ENCODE assay signal across 8 mouse cellular contexts in genomic region chr9:108796351-108796981, GRCm38 (mm10). TPM values are rescaled to one million over a fixed set of nuclear protein-coding genes. Genes with fewer than 3 reads are reported as not detected.
A peak's percentile ranks its signal among the peaks of the same experiment; 100 is the strongest.
DNase-seq lines count a peak whose midpoint lies in the region; ATAC-seq and TF ChIP-seq lines count a peak whose summit lies in the region.

No protein-coding gene starts in this region.

- H3K27ac ChIP-seq in liver, adult 2 months (replicated peaks; ENCODE audit: insufficient read depth, low read depth, low read length): peak overlapping the region; percentile 90
- H3K27ac ChIP-seq in heart, postnatal 0 days (ENCODE audit: low read depth): peak overlapping the region; percentile 71

- H3K79me2 ChIP-seq in liver, adult 2 months (ENCODE audit: control insufficient read depth, insufficient read depth, low read length): peaks cover 27% of the 10 kb centered on the region; the same call in 1 of the 2 replicates
- H3K79me2 ChIP-seq in myocyte (ENCODE audit: control insufficient read depth, insufficient read depth): peaks cover 79% of the 10 kb centered on the region

- peak; percentile 72 for ATAC-seq in heart, postnatal 0 days (ENCODE audit: insufficient read depth, low read depth)

- H3K4me3 ChIP-seq in liver, adult 2 months (ENCODE audit: insufficient read depth, low read depth, low read length): peak overlapping the region; percentile 92
- no peak overlapping the region for H3K4me3 ChIP-seq in heart, postnatal 0 days (ENCODE audit: low read depth, low read length)
- H3K4me3 ChIP-seq in myocyte: peak overlapping the region; percentile 19

- no peaks in the 10 kb centered on the region for H3K9me3 ChIP-seq in heart, postnatal 0 days (replicated peaks; ENCODE audit: control insufficient read depth, low read length)

- peaks cover 32% of the 10 kb centered on the region for H3K36me3 ChIP-seq in liver, adult 2 months (ENCODE audit: control insufficient read depth, insufficient read depth, low read length)
- H3K36me3 ChIP-seq in heart, postnatal 0 days (replicated peaks; ENCODE audit: control insufficient read depth, insufficient read depth, low read length): peaks cover 39% of the 10 kb centered on the region
- H3K36me3 ChIP-seq in myocyte (ENCODE audit: control insufficient read depth, insufficient read depth): peaks cover 35% of the 10 kb centered on the region

- no peak overlapping the region; the same call in 1 of the 2 replicates for H3K4me2 ChIP-seq in heart, postnatal 0 days (ENCODE audit: low read depth, low read length)
- H3K4me2 ChIP-seq in myocyte (ENCODE audit: low read depth): peak overlapping the region; percentile 94

- no peaks in the 10 kb centered on the region for H3K27me3 ChIP-seq in liver, adult 2 months (ENCODE audit: control insufficient read depth, insufficient read depth, low read length)
- no peaks in the 10 kb centered on the region for H3K27me3 ChIP-seq in heart, postnatal 0 days (ENCODE audit: control insufficient read depth, insufficient read depth, low read length)
- H3K27me3 ChIP-seq in myocyte (ENCODE audit: control insufficient read depth, insufficient read depth, insufficient read length): no peaks in the 10 kb centered on the region

- TF ChIP-seq POLR2A in liver, adult 2 months (IDR thresholded peaks at IDR 0.05; ENCODE audit: extremely low read depth, insufficient read depth, low read length): no peak
- no peak for TF ChIP-seq POLR2A in myocyte (IDR thresholded peaks at IDR 0.05; ENCODE audit: insufficient read length, low read depth)

- TF ChIP-seq EP300 in heart, postnatal 0 days (IDR thresholded peaks at IDR 0.05; ENCODE audit: low read depth): no peak

- DNase-seq in adrenal gland, adult (ENCODE audit: inconsistent age in 2 of 2, low spot score in 1 of 2): peak; percentile 64 to 82
- DNase-seq in adrenal gland, adult 8-10 months: no peak
- DNase-seq in liver, adult 2 months (ENCODE audit: extremely low read depth, low read depth, low spot score): peak; percentile 89
- no peak for DNase-seq in liver
- DNase-seq in heart, postnatal 0 days (ENCODE audit: low spot score): peak; percentile 61
- no peak for DNase-seq in thymus, adult 18-20 months
- DNase-seq in right cerebral cortex, postnatal 14 days: no peak

- peak overlapping the region; percentile 92 for H3K9ac ChIP-seq in liver, adult 2 months (ENCODE audit: low read depth, low read length)
- H3K9ac ChIP-seq in heart, postnatal 0 days (replicated peaks; ENCODE audit: low read depth, low read length): no peak overlapping the region

- TF ChIP-seq CTCF in liver, adult 2 months (IDR thresholded peaks at IDR 0.05; ENCODE audit: low read depth, low read length): no peak
- no peak for TF ChIP-seq CTCF in heart, postnatal 0 days (IDR thresholded peaks at IDR 0.05; ENCODE audit: low read depth)

- 24% methylated on average over 4 of the region's 4 CpGs for WGBS in liver, adult 2 months
- 61% methylated on average over 4 of the region's 4 CpGs for WGBS in heart, postnatal 0 days

- peaks cover 27% of the 10 kb centered on the region for H3K4me1 ChIP-seq in liver, adult 2 months (ENCODE audit: control insufficient read depth, insufficient read depth, low read length)
- H3K4me1 ChIP-seq in heart, postnatal 0 days (ENCODE audit: control insufficient read depth, insufficient read depth): peaks cover 46% of the 10 kb centered on the region

- no peak overlapping the region for H3ac ChIP-seq in myocyte (ENCODE audit: control insufficient read depth, insufficient read length)

TF ChIP-seq in myocyte, 11 proteins besides CTCF, POLR2A, EP300 and RAD21:
- no peak for TF ChIP-seq USF1 (IDR thresholded peaks at IDR 0.05; ENCODE audit: low read depth)
- TF ChIP-seq CEBPB (IDR thresholded peaks at IDR 0.05; ENCODE audit: insufficient read depth, poor library complexity, severe bottlenecking): peak; percentile 49; the same call in 1 of the 2 replicates
- no peak for TF ChIP-seq MYOG (IDR thresholded peaks at IDR 0.05; ENCODE audit: control insufficient read depth in 1 of 3, insufficient read depth in 1 of 3, insufficient read length in 2 of 3, low read depth in 2 of 3)
- no peak for TF ChIP-seq REST (IDR thresholded peaks at IDR 0.05; ENCODE audit: insufficient read depth, insufficient read length)
- TF ChIP-seq TCF3 (IDR thresholded peaks at IDR 0.05; ENCODE audit: insufficient read length, low read depth): no peak
- no peak for TF ChIP-seq MYOD1 (IDR thresholded peaks at IDR 0.05; ENCODE audit: control insufficient read depth in 1 of 3, insufficient read length in 2 of 3, low read depth in 2 of 3)
TF ChIP-seq in myocyte: peak in this region for 1.

RNA-seq across cellular contexts. Expression of gene Nckipsd, which starts 11.7 kb away (rescaled TPM):
- total RNA-seq in adrenal gland, adult 8-10 months (2022): 10 to 100 TPM; 11.1 to 19.0 (median 17.0) TPM
- 2.2 and 2.8 TPM in 2 replicates for total RNA-seq in liver, adult 2 months (2014; rRNA removed)
- polyA plus RNA-seq in liver, adult 2 months (2012; rRNA removed): 5.8 and 7.7 TPM in 2 replicates
- 12.0 and 13.7 TPM in 2 replicates for total RNA-seq in heart, postnatal 0 days (2014; rRNA removed; ENCODE audit: low replicate concordance)
- 8.8 and 10.0 TPM in 2 replicates for polyA plus RNA-seq in heart, postnatal 0 days (2015; fragmentation: Nextera tagmentation; extraction: Ambion mirVana)
- 5.9 TPM for polyA plus RNA-seq in myocyte (2012; fragmentation: generic; extraction: Trizol)

RNA-seq across cellular contexts. Expression of gene Ip6k2, which starts 12.9 kb away (rescaled TPM):
- total RNA-seq in adrenal gland, adult 8-10 months (2022): 100 to 1,000 TPM in 3 of 4 experiments, 10 to 100 TPM in 1; 93.0 to 156 (median 128) TPM
- 78.6 and 87.2 TPM in 2 replicates for total RNA-seq in liver, adult 2 months (2014; rRNA removed)
- polyA plus RNA-seq in liver, adult 2 months (2012; rRNA removed): 47.1 and 52.8 TPM in 2 replicates
- total RNA-seq in heart, postnatal 0 days (2014; rRNA removed; ENCODE audit: low replicate concordance): 28.9 and 33.1 TPM in 2 replicates
- 20.5 and 22.1 TPM in 2 replicates for polyA plus RNA-seq in heart, postnatal 0 days (2015; fragmentation: Nextera tagmentation; extraction: Ambion mirVana)
- 45.5 TPM for polyA plus RNA-seq in myocyte (2012; fragmentation: generic; extraction: Trizol)

RNA-seq across cellular contexts. Expression of gene Celsr3, which starts 29.7 kb away (rescaled TPM):
- total RNA-seq in adrenal gland, adult 8-10 months (2022): 1 to 10 TPM; 3.0 to 8.6 (median 7.9) TPM
- under 0.01 TPM in 1 of 2 replicates, not detected in the other for total RNA-seq in liver, adult 2 months (2014; rRNA removed)
- polyA plus RNA-seq in liver, adult 2 months (2012; rRNA removed): not detected in 2 replicates
- total RNA-seq in heart, postnatal 0 days (2014; rRNA removed; ENCODE audit: low replicate concordance): 0.08 TPM in 1 of 2 replicates, not detected in the other
- polyA plus RNA-seq in heart, postnatal 0 days (2015; fragmentation: Nextera tagmentation; extraction: Ambion mirVana): 0.14 TPM in 2 replicates
- 0.65 TPM for polyA plus RNA-seq in myocyte (2012; fragmentation: generic; extraction: Trizol)

RNA-seq across cellular contexts. Expression of gene Slc26a6, which starts 56.6 kb away (rescaled TPM):
- 10 to 100 TPM in 3 of 4 experiments, 1 to 10 TPM in 1; 8.4 to 14.4 (median 12.3) TPM for total RNA-seq in adrenal gland, adult 8-10 months (2022)
- total RNA-seq in liver, adult 2 months (2014; rRNA removed): 5.5 and 5.6 TPM in 2 replicates
- polyA plus RNA-seq in liver, adult 2 months (2012; rRNA removed): 5.4 and 6.7 TPM in 2 replicates
- total RNA-seq in heart, postnatal 0 days (2014; rRNA removed; ENCODE audit: low replicate concordance): 3.6 and 5.7 TPM in 2 replicates
- polyA plus RNA-seq in heart, postnatal 0 days (2015; fragmentation: Nextera tagmentation; extraction: Ambion mirVana): 8.8 and 9.3 TPM in 2 replicates
- 18.8 TPM for polyA plus RNA-seq in myocyte (2012; fragmentation: generic; extraction: Trizol)

Comparison
In these comparisons a context has a peak if more than half of its experiments do, and no peak if none do; other contexts are left out.
1. DNase-seq: peak in adrenal gland, adult (2 of 2), liver, adult 2 months (single experiment) and heart, postnatal 0 days (single experiment); none in adrenal gland, adult 8-10 months (single experiment), liver (single experiment), thymus, adult 18-20 months (0 of 2) and right cerebral cortex, postnatal 14 days (single experiment).